Mouse (Mus musculus) E14TG2a.4 (cell line): ENCODE results near the gene Rhno1.

Source experiments
- CTCF ChIP-seq: conservative IDR thresholded peaks from 2 replicates; pipeline ENCODE4 v1.5.1; 2014; ENCODE audit warnings: low read length
- POU5F1 ChIP-seq: IDR thresholded peaks from 2 replicates; pipeline ENCODE4 v1.6.1; 2014; ENCODE audit warnings: low read length, borderline replicate concordance

GRCm38 (mm10) chr6:128349711-128350110, 13.0 kb downstream of the Rhno1 start:
- TF ChIP-seq CTCF: no peak
- no peak for TF ChIP-seq POU5F1
